Mouse (Mus musculus): ENCODE data around the gene Tmem135.
"Not testable (repeated sequence)": the region's sequence is repeated elsewhere in the genome, so short reads cannot be mapped to it uniquely, and the experiment has no call there.

The Tmem135 gene

DNA sequence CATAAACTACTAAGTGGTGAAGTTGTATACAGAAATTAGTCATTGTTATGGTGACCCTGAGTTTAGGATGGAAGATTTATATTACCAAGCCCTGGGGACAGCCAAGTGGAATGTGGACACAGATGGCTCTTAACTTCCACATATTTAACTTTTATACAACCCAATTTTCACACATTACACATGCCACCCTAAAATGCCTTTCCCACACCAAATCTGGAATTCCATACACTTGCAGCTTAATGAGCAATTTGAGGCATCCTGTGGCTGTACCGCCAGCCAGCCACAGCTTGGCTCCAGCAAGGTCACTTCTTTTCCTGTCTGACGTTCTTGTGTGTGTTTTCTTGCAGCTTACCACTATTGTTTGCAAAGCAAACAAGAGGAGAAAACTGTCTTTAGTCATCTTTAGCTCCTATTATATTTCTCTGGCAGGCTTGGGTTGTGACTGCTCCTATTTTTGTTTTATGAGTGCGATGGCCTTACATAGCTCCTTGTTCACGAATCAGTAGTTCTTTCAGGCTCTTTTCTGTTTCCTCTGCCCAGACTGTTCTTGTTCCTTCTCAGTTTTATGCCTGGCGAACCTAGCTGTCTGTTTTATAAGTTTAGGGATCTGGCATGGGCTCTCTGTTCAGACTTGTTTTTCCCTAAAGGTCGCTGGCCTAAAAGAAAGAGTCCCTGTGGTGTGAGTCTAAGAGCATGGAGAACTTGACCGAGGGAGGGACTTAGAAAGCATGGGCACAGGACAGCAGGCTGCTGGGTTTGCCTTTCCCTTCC is 22.9 kb downstream of the Tmem135 start:
- DNase-seq, result no peak

- DNase-seq, result no peak
Measured at GRCm38 (mm10) chr7:89371623-89372295, 32.3 kb downstream of the Tmem135 start.

GRCm38 (mm10) chr7:89370917-89371316 is 33.1 kb downstream of the Tmem135 start:
- DNase-seq, result peak; percentile 12

GRCm38 (mm10) chr7:89370086-89370485 is 33.9 kb downstream of the Tmem135 start:
- DNase-seq, result no peak

- DNase-seq, result no peak
Measured at GRCm38 (mm10) chr7:89367643-89368042, 36.4 kb downstream of the Tmem135 start.

DNA sequence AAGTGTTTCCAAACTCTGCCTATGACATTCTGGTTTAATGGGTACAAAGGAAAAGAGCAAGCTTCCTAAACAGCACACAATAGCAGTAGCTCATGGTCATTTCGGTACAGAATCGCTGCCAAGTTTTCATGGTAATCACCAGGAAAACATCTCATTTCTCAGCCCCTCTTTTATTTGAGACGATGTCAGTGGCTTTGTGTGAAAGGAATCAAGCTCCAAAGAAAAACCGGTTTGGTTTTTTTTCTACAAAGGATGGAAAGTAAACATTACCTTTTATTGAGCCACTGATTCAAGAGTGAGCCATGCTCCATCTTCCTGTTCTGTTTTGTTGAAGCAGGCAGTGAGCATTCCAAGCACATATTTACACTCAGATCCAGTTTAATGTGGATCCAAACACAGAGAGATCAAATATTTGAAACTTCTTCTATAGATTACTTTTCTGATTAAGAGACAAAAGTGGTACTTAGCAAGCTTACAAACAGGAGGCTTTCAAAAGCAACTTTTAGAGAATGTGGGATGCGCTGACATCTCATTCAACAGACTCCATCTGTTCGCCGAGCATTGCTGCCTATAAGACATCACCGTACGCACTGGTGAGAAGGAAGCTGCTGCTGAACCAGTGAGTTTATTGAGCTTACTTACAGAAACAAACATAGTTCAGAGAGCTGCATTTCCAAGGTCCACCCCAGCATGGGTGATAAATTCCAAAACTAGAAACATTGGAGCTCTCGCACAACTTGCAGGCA is 38.7 kb downstream of the Tmem135 start:
- DNase-seq, result no peak

GRCm38 (mm10) chr7:89363975-89364374 is 40.0 kb downstream of the Tmem135 start:
- DNase-seq, result no peak

DNA sequence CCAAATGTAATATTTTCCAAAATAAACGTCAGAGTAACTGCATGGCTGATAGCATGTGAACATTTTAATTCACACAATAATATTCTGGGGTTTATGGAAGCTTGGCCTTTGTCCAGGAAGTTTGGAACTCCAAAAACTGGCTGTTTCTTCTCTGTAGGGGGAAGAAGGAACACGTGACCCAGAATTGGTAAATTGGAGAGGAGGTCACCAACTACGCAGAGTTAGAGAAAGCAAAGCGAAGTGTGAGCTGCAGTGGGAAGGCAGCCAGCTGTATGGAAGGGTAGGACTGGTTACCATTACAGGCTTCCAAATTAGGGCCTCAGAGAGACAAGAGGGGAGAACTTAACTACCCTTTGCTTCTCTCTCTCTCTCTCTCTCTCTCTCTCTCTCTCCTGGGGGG is 47.7 kb downstream of the Tmem135 start:
- DNase-seq, result no peak

- DNase-seq, result no peak
Measured at GRCm38 (mm10) chr7:89355519-89356255, 48.3 kb downstream of the Tmem135 start.

DNA sequence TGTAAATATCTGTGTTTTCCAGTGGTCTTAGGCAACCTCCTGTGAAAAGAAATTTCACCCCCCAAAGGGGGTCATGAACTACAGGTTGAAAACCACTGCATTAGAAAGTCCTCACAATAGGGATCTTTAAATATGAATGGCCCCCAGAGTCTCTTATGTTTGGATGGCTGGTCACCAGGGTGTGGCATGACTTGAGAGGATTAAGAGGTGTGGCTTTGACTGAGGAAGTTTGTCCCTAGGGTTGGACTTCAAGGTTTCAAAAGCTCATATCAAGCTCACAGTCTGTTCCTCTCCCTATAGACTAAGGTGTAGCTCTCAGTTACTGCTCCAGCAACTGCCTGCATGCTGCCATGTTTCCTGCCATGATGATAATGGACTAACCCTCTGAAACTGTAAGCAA is 62.0 kb downstream of the Tmem135 start:
- DNase-seq, result no peak

- DNase-seq, result no peak
Measured at GRCm38 (mm10) chr7:89339808-89340207, 64.2 kb downstream of the Tmem135 start.

DNA sequence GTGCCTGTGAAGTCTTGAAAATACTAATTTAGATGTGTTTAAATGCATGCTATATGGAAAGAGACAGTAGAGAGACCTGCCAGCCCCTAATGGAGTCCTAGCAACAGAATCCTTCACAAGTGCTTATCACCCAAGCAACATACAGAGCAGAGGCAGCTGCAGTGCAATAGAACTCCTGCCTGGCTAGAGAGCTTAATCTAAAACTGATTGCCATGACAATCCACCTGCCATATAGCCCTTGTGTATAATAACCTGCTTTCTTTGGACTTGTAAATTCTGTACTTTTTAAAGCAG is 64.9 kb downstream of the Tmem135 start:
- no peak for DNase-seq

GRCm38 (mm10) chr7:89338350-89339141 is 65.5 kb downstream of the Tmem135 start:
- peak; percentile 96 for DNase-seq

DNA sequence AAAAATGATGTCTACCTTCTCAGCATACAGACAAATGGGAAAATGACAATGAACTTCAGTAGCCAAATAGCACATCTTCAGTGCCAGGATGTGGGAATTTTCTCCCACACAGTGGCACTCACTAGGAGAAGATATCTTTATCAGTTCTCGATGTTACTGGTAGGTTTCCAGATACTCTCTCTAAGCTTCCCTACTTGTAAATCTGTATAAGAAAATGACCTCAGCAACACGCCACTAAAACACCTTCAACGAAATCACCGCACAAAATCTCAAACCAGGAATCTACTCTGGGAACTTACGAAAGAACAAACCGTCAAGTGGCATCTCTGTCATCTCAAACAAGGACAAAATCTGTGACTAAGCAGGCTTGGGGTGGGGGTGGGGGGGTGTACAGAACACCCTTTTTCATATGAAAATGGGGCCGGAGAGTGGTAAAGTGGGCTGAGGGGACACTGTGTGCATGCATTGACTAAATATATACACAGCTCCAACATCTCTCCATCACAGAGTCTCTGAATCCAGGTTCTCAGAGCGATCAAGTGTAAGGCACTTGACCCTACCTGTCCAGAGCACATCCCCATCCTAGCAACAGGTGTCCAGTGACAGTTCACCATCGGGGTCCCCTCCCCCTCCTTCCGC is 66.2 kb downstream of the Tmem135 start:
- DNase-seq, result no peak

DNA sequence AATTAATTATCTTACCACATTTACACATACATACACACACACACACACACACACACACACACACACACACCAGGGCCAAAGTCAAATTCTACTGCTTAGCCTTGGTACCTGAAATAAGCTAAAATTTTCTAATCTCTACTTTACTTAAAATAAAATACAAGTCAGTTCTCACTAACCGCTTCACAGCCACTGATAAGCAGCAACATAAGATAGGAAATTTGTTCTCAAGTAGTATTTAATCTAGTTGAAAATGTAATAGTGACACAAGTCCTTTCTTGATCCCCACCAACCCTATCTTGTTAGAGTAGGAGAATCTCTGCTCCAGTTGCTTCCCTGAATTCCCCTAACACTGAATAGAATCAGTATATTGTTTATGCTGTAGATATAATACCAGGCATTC is 67.6 kb downstream of the Tmem135 start:
- no peak for DNase-seq

- DNase-seq, result no peak
Measured at GRCm38 (mm10) chr7:89335316-89335715, 68.7 kb downstream of the Tmem135 start.

- no peak for DNase-seq
Measured at GRCm38 (mm10) chr7:89329896-89330295, 74.1 kb downstream of the Tmem135 start.

GRCm38 (mm10) chr7:89327731-89328130 is 76.3 kb downstream of the Tmem135 start:
- no peak for DNase-seq

DNA sequence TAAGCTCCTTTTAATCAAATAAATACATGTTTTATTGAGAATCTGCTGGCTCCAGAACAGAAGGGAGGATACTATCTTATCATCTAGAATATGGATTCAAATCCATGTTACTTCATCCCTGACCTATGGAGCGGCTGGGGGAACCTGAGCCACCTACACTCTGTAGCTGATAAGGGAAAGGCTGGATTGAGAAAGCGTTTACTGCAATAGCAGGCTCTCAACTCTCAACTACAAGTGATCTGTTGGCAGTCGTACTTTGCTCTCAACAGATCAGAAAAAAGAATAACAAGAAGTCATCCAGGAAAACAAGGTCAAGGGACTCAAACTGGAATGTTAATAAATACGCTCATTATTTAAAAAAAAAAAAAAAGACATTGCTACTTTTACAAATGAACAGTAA is 77.3 kb downstream of the Tmem135 start:
- DNase-seq, result no peak

GRCm38 (mm10) chr7:89326202-89326601 is 77.8 kb downstream of the Tmem135 start:
- DNase-seq, result no peak

DNA sequence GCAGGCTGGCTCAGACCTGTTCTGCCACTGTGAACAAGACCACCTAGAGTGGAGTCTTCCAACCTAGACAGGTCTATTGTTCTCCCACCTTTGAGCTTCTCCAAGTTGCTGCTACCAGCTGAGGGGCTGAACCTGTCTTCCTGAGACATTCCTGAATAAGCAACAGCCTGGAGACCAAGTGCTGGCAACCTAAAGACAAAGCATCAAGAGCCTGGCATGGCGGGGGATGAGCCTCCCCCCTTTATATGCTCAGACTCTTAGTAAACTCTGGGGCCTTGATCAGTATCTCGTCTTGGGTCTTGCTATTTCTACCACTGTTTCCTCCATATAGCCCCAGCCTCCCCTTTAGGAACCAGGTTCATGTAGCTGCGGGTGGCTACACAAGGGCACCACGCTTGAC is 81.3 kb downstream of the Tmem135 start:
- not testable (repeated sequence) for DNase-seq

DNA sequence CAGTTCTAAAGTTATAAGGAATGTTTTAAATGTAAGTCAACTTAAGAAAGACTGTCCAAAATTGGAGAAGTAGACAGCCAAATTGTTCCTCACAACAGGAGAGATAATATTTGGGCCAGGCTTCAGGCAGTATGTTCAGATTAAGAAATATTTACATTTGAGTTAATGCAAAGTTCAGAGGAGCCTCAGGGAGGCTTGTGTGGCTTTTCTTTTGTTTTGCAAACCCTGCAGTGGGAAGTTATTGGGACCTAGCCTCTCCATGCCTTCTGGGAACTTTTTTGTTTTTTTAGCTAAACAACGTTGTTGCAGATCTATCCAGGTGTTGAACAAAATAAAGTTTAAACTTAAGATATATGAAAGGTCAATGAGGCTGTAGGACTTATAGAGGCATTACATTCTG is 84.7 kb downstream of the Tmem135 start:
- no peak for DNase-seq
